Mouse (Mus musculus): ENCODE results near the gene Gm20388.

GRCm38 (mm10) chr8:123215430-123215829 lies 3304.8 kb downstream of the Gm20388 start:
- TF ChIP-seq CTCF (conservative IDR thresholded peaks at IDR 0.05; ENCODE audit: insufficient read depth, insufficient read length, low read depth, low read length), result no peak
- TF ChIP-seq POLR2A (IDR thresholded peaks at IDR 0.05; ENCODE audit: low read depth, low read length), result no peak

All from kidney, adult 2 months (tissue).